Mouse (Mus musculus) E14TG2a.4 (cell line): ENCODE results near the gene Wdsub1.

ENCODE experiments used
- CTCF ChIP-seq: conservative IDR thresholded peaks from 2 replicates; pipeline ENCODE4 v1.5.1; 2014; ENCODE audit warnings: low read length
- NANOG ChIP-seq: IDR thresholded peaks from 2 replicates; pipeline ENCODE4 v1.6.1; 2014; ENCODE audit warnings: borderline replicate concordance, low read length, mixed read lengths

DNA sequence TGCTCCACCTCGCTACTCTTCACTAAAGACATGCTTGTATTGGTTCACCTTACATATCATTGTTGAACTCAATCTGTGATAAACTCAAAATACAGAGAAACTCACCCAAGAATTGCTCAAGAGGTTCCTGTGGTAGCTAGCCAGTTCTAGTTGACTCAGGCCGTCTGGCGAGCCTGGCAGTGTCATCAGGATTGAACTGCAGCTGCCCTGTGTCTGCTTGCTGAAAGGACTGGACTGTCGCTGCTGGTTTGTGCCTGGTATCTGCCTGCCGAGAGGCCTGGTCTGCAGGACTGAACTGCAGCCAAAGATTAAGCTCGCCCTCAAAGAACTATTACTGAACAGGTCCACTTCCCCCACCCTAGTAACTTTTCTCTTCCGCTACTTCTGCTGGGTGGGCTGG, 14.0 kb upstream of the Wdsub1 start:
- TF ChIP-seq CTCF, result no peak
- no peak for TF ChIP-seq NANOG
